Mouse (Mus musculus): ENCODE measurements around the gene Galnt10.

Galnt10 gene

DNA sequence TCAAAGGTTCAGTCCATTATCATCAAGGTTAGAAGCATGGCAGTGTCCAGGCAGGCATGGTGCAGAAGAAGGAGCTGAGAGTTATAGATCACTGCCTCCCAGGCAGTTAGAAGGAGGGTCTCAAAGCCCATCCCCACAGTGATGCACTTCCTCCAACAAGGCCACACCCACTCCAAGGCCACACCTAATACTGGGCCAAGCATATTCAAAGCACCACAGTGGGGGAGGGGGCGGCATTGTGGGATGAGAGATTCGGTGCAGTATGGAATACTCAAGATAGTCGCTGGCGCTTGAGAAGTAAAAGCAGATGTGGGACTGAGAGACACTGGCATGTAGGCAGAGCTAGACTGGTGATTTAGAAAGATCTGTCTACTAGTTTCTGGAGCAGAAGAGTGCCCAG, 14.9 kb downstream of the Galnt10 start:
- DNase-seq, result no peak

DNA sequence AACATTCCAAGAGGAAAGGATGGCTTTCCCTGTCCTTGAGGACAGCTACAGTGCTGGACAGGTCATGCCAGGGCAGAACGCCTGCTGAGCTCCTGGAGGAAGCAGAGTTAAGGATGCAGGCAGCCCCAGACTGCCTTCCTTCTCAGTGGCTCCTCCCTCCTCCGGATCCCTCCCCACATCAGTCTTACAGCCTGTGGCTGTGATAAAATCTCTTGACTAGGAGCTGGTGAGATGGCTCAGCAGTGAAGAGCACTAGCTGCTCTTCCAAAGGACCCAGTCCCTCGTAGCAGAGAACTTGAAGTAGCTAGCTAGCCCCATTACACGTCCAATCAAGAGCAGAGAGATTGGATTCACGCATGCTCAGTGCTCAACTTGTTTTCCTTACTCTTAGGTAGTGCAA, 15.6 kb downstream of the Galnt10 start:
- no peak for DNase-seq

DNA sequence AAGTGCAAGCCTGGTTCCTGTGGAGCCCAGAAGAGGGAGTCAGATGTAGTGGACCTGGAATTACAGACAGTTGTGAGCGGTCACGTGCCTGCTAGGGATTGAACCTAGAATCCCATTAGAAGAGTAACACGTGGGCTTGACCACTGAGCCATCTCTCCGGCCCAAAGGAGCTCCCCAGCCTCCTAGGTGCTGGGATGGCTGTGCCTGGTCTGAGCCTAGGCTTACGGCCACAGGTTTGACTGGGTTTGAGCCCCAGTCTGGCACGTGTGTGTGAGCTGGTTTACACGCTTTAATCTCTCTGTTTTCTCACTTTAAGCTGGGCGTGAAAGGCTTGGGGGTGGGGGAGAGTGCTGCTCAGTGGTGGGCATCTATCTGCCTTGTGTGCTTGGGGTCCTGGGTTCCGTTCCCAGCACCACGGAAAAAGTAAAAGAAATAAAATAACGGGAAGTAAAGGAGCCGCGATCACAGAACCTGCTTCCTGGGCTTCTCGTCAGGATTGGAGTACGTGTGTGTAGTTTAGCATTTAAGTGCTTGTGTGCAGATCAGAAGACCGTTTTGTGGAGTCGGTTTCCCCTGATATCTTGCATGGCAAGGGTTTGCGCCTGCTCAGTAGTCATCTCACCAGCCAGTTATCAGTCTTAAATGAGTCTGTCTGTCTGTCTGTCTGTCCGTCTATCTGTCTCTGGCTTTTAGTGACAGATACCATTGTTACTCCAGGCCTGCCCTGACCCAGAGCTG, 16.4 kb downstream of the Galnt10 start:
- DNase-seq, result no peak

DNA sequence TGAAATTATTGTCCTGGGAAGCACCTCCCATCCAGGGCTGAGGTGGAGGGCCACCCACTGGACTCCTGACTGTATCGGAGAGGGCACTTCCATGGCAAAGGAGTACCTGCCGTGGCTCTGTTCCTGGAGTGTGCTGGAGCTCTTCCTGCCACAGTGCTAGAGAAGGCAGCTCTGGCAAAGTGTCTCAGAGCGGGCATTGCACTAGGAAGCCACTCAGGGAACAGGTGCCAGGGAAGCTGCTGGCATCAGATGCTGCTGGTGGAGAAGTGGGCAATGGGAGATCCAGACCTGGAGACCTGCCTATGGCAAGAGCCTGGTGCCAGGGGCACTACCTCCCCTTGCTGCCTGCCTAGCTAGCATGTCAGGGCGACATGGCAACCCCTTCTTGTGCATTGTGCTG, 17.0 kb downstream of the Galnt10 start:
- peak; percentile 49 to 70 for DNase-seq

DNA sequence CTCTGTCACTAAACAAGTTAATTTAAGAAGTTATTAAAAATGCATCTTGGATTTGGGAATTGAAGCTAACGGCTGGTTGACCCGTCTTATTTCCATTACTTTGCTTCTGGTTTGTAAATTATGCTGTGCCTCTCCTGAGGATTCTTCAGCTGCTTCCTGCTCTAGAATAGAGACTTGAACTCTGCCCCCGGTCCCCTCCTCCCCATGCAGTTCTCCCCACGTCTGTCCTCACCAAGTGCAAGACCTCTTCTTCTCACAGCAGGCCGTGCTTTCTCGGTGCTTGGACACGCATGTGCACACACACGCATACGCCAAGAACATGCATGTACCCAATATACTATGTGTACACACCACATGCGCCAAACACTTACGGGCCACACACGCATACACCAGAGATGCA, 18.0 kb downstream of the Galnt10 start:
- DNase-seq, result no peak

DNA sequence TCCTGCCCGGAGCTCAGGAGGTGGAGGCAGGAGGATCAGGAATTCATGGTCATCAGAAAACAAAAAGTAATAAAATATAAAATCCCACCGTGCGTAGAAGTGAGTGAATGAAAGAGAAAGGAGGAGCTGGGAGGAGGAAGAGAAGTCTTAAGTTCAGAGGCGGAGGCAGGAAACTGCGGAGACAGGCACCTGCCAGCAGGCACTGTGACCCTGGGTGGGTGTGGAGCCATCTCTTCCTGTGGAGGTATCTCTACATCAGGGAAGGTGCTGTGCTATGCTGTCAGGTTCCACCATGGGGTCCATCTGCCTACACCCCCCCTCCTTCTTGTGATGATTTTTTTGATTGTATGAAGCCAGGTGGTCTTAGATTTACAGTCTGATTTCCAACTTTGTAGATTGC, 19.5 kb downstream of the Galnt10 start:
- no peak for DNase-seq

DNA sequence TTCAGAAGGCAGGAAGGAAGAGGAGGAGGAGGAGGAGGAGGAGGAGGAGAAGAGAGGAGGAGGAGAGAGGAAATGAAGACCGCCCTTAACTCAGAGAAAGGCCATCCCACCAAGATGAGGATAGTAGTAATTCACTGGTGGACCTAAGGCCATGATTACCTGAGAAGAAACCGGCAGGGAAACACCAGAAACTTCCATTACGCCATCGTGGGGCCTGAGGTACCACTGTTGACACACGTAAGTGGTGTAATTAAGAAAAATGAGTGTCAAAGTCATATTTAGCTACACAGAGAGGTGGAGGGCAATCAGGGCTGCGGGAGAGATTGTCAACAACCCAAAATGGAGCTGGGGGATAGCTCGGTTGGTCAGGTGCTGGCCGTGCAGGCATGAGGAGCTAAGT, 23.0 kb downstream of the Galnt10 start:
- DNase-seq, result no peak

DNA sequence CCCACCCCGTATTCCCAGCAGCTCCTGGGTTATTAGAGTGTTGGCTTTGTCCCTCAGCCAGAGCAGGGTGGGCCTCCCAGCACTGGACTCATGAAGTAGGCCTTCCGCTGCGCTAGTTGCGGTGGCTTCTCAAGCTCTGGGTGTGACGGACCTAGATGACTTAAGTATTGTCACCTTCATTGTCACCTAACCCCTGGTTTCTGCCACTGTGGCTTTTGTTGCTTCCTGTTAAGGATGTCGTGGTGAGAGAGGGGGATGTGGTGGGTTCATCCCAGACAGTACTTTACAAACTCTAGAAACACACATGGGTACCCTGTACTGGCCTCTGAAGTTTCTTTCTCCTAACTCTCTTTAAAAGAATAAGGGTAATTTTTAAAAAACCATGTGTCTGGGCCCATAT, 24.3 kb downstream of the Galnt10 start:
- no peak for DNase-seq

DNA sequence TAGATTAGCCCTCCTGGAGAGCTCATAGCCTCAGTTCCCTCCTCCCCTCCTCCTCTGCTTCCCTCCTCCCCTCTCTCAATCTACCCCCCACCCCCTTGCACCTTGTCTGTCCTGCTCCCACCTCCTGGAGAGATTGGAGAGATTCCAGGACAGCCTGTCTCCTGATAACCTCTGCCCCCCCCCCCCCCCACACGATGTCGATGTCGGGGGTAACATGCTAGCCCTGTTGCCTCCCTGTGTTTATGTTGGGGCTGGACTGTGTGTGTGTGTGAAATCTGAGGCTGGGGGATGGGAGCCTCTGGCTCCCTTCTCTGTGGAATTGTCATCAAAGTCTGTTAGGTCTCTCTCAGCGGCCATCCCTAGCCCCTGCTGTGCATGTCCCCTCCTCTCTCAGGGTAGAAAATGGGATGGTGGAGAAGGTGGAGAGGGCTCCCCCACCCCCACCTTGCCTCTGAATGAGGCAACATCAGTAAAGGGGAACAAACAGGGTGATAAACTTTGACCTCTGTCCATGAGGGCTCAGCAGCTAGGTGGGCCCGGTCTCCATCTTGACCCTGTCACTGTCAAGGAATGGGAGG, 26.0 kb downstream of the Galnt10 start:
- DNase-seq, result no peak

DNA sequence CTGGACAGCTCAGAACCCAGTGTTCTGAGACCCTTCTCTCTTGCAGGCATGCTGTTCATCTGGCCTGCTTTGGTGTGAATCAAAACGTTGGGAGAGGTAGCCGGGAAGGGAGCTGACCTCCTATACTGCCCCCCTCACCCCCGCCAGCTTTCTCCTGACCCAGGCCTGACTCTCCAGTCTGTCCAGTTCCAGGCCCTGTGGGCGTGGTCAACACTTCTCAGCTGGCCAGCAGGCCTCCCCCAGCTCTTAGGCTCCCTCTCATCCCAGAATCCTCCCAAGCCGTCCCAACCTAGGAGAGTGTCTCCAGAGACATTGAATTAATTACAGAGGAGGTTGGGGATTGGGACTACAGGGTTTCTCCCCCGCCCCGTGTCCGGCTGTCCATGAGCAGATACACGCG, 26.6 kb downstream of the Galnt10 start:
- DNase-seq, result no peak

DNA sequence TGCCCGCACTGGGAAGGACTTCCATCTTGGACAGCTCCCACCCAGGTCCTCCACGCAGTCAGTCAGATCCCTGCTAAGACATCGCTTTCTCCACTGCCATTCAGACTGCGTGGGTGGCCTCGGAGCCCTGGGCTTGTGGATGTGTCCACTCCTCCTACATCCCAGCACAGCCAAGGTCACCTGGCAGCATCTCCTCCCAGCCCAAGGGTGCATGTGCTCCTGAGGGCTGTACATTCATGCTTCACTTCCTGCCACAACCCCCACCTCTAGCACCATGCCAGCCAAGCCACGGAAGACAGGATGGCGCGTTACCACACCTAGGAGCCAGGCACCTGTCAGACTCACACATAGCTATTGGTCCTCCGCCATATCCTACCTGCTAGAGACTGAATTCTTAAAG, 27.8 kb downstream of the Galnt10 start:
- peak in 1 of 2 experiments; percentile 24 for DNase-seq

DNA sequence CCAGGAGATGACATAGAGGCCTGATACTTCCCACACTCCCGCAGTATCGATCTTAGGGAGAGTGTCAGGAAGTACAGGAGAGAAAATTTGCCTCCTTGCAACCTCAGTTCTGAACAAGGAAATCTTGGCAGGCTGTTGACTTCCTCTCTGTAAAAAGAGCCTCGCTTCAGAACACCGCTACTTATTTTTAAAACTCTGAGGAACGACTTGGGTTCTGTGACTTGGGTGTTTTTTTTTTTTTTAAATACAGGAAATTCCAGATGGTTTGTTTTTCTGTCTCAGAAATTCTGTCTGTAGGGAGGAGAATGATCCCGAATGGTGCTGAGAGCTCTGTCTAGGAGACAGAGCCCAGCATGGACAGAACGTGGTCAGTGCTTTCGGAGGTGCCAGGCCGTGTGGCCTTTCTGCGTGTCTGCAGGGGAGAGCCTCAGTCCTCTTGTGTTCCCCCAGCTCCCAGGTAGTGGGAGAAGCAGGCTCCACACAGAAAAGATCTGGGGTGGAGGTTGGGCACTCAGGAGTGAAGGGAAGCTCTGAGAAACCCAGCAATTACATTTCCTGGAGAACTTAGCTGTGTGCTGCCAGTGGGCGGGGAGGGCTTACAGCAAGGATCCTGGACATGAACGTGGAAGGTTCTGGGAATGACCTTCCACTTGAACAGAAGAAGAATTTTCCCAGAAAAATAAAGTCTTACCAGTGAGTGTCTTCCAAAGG, 28.9 kb downstream of the Galnt10 start:
- DNase-seq, result no peak

DNA sequence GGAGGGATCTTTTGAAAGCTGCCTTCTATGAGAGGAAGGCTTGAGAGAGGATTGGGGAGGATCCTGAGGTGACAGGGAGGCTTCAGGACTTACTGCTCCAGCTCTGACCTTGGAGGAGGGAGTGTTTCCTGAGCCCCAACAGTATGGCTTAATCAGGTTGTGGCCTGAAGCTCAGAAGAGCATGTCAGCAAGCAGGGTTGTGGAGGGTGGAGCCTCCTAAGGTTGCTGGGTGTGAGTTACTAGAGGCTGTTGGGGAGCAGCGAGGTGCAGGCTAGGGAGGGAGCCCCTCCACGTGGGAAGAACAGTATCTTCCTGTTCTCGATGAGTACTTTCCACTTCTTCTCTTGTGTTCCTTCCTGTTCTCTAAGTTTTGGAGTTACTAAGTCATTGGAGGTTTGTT, 32.0 kb downstream of the Galnt10 start:
- DNase-seq, result no peak

DNA sequence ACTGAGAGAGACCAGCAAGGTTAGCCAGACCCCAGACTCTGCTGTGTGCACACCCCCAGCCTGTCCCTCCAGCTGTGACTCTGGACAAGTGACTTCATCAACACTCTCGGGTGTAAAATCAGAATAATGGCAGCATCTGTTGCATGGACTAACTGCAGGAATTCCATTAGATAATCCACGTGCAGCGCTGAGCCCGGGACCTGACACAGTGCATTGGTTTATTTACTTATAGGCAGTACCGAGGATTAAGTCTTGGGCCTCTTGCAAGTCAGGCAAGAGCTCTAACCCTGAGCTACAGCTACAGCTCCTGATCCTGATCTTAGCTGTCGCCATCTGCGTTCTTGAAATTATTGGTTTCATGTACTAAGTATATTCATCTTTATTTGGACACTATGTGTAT, 37.3 kb downstream of the Galnt10 start:
- no peak for DNase-seq

DNA sequence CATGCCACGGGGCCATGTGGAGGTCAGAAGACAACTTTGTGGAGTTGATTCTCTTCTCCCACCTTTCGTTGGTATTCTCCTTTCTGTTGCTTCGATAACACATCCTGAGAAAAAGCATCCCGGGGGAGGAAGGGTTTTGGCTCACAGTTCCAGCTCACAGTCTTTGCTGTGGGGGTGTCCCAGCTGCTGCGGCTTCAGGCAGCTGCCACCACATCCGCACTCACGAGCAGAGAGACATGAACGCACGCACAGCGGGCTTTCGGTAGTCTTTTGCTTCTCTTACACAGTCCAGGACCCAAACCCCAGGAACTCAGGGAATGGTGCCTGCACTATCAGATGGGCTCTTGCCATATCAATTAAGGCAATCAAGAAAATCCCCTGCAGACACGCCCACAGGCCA, 37.9 kb downstream of the Galnt10 start:
- no peak for DNase-seq

DNA sequence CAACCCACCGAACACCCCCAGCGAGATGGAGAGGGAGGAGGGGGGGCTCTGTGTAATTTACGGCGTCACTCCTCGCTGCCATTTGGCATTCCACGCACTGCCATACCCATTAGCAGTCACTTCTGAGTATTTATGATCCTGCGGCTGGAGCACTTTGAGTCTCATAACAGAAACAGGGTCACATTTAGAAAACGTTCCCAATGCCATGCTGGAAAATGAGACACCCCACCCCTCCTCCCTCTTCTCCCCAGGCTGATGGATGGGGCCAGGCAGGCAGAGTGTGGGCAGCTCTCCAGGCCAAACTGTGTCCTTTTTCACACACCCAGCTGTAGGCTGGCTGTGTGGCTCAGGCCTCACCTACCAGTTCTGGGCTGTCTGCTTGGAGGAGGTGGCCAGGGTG, 38.7 kb downstream of the Galnt10 start:
- DNase-seq, result no peak

DNA sequence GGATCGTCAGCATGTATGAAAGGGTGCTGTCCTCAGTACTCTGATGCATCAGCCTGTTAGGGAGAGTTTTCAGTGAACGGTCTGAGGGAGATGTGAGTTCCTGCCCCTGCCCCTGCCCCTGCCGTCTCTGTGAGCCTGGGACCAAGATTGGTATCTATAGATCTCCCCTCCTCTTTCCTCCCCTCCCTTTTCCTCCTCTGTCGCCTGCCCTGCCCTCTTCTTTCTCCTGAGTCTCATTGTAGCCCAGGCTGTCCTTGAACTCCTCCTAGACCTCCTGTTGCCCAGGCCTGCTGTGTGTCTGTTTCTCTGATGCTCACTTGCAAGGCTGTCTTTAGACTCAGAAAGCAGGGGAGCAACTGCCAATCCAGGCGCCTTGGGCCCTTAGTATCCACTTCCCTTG, 39.6 kb downstream of the Galnt10 start:
- DNase-seq, result no peak

DNA sequence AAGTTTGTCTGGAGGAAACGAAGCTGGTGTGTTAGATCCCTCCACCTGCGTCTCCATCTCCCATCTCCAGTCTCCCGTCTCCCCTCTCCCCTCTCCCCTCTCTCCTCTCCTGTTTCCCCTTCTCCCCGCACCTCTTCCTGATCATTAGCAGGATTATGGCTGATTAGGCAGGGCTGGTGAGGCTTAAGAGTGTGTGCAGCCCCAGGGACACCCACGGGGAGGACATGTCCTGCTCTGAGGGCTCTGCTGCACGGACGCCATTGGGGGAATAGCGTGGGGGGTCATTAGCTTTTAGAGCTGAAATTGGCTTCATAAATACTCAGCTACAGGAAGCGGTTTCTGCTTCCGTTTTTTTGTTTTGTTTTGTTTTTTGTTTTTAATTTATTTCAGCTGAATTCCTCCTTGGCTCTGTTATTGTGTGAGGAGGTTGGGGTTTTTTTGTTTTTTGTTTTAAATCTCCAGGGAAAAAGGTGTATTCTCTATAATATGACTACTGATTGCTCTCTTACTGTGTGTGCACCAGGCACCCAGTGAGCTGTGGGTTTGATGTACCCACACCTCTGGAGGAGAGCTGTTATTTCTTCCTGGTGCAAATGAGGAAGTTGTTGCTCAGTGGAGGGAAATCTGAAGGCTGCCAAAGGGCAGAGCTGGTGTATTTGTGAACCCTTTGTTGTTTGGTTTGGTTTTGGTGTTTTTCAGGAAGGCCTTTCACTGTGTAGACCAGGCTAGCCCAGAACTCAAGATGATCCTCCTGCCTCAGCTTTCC, 40.6 kb downstream of the Galnt10 start:
- no peak for DNase-seq

DNA sequence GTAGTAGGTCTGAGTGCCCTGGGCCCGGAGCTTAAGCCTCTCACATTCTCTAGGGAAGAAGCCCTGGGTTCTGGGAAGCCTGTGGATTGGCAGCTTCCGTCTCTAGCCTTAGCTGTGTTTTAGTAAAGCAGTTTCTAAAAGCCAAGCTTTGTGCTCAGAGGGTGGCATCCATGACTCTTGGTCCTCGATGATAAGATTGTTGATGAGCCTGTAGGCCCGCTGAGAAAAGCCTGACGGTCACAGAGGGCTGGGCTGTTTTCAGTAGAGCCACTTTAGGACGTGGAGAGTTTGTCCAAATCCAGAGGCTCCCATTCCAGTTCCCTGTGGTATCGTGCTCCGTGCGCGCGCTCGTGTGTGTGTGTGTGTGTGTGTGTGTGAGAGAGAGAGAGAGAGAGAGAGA, 41.6 kb downstream of the Galnt10 start:
- no peak for DNase-seq

DNA sequence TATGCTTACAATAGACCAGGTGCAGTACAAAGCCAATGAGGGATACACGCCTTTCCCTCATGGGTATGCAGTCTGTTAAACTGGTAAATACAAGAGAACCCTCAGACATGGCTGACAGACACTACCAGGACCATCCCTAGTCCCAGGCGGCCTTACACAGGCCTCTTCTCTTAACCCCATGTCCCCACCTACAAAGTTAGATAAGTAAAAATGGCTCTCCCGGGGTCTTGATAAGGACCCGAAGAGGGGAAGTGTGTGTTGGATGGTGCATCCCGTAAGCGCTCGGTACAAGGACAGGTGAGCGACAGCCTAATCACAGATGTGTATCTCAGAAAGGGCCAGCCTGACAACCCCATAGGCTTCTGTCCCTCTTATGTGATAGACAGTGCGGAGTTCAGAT, 42.0 kb downstream of the Galnt10 start:
- no peak for DNase-seq

DNA sequence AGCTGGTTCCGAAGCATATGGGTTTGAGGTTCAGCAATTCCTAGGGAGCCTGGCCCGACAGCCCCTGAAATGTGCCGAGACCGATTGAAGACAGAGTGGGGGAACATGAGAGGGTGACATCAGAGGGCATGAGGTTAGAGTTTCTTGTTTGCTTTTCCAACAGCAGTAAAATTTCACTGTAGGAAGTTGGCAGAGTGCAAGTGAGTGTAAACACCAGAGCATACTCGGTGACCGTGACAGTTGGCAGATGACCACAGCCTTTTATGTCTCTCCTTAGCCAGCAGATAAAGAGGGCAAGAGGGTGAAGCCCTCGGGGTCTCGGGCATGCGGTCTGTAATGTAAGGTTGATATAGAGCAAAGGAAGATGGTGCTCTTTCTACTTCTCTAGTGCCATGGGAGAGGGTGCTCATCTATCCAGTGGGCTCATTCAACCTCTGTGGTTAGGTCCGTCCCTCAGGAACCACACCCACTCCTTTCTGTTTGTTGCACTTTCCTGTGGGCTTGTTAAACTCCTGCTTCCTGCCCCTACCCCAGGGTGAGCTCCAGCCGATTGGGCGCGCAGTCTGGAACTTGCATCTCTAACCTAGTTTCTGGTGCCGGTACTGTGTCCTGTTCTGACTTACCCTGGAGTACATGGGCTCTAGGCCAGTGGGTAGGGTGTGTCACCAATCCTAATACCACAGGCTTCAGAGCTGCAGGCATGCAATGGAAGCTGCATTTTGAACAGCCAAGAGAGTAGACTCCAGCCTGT, 43.1 kb downstream of the Galnt10 start:
- DNase-seq, result no peak

DNA sequence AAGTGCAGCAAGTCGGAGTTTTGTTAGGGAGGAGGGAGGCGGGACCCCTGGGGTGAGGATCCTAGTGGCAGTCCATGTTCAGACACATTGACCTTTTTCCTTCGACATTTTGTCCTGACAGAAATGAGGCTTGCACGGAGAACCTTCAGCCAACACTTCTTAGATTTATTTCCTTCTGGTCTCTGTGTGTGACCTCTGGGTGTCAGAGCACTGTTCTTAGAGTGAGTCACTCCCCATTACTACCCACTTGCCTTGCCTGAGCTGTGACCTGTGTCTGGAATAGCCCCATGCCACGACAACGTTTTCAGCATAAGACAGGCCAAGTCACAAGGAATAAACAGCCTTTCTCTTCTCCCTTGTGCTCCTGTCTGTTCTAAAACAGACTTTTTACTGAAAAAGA, 44.6 kb downstream of the Galnt10 start:
- no peak for DNase-seq

DNA sequence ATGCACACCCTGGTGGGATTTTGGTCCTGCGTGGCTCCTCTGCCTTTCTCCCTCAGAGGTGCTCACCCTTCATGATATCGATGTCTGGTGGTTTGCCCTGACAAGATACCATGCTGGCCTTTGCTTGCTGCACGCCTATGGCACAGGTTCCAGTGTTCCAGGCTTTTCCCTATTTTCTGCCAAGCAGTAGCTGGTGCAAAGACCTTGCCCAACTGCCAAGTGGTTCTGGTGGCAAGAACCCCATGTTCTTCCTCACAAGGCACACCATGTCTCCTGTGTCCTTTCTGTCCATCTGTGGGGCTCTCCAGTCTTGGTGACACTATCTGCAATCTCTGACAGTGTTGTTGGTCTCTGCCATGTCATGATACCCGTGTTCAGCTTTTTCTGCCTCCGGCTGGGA, 45.6 kb downstream of the Galnt10 start:
- no peak for DNase-seq
